8 mouse cellular contexts compared by ENCODE assay signal in genomic region chr12:9052075-9052829, GRCm38 (mm10). TPM values are rescaled to one million over a fixed set of nuclear protein-coding genes. Genes with fewer than 3 reads are reported as not detected.
DNase-seq lines count a peak whose midpoint lies in the region; ATAC-seq and TF ChIP-seq lines count a peak whose summit lies in the region.

No protein-coding gene starts in this region.

- H3K36me3 ChIP-seq in embryonic facial prominence, embryonic 14.5 days (ENCODE audit: control insufficient read depth, insufficient read depth, low read length) = no peaks in the 10 kb centered on the region
- no peaks in the 10 kb centered on the region for H3K36me3 ChIP-seq in kidney, embryonic 15.5 days
- no peaks in the 10 kb centered on the region for H3K36me3 ChIP-seq in myocyte (ENCODE audit: control insufficient read depth, insufficient read depth)

- no peak overlapping the region for H3K9ac ChIP-seq in embryonic facial prominence, embryonic 14.5 days (ENCODE audit: low read depth, low read length)
- no peak overlapping the region for H3K9ac ChIP-seq in kidney, embryonic 15.5 days

- no peak overlapping the region for H3K4me3 ChIP-seq in embryonic facial prominence, embryonic 14.5 days (ENCODE audit: low read depth, low read length)
- H3K4me3 ChIP-seq in kidney, embryonic 15.5 days (replicated peaks) = no peak overlapping the region
- no peak overlapping the region for H3K4me3 ChIP-seq in myocyte

- peak; percentile 91 for DNase-seq in 3T3-L1 (ENCODE audit: low read depth, low spot score)
- peak; percentile 79 to 82 for DNase-seq in adrenal gland, postnatal 36 days
- DNase-seq in embryonic facial prominence, embryonic 14.5 days (ENCODE audit: low spot score) = peak; percentile 87
- DNase-seq in heart, adult 9 months (ENCODE audit: low spot score in 2 of 2) = peak; percentile 68 to 82
- peak; percentile 74 for DNase-seq in liver
- DNase-seq in spleen, postnatal 4 days (ENCODE audit: low spot score in 2 of 2) = peak; percentile 67 to 84

- no peak overlapping the region for H3K4me2 ChIP-seq in embryonic facial prominence, embryonic 14.5 days (ENCODE audit: low read depth, low read length)
- H3K4me2 ChIP-seq in kidney, embryonic 15.5 days = no peak overlapping the region
- no peak overlapping the region for H3K4me2 ChIP-seq in myocyte (ENCODE audit: low read depth)

- 56% methylated on average over 8 of the region's 8 CpGs for WGBS in embryonic facial prominence, embryonic 14.5 days
- WGBS in kidney, embryonic 15.5 days = 59% methylated on average over 8 of the region's 8 CpGs

- no peak overlapping the region for H3ac ChIP-seq in myocyte (ENCODE audit: control insufficient read depth, insufficient read length)

- no peak overlapping the region for H3K27ac ChIP-seq in embryonic facial prominence, embryonic 14.5 days (replicated peaks; ENCODE audit: low read depth, low read length)
- H3K27ac ChIP-seq in kidney, embryonic 15.5 days = no peak overlapping the region

- TF ChIP-seq POLR2A in myocyte (IDR thresholded peaks at IDR 0.05; ENCODE audit: insufficient read length, low read depth) = no peak

- no peaks in the 10 kb centered on the region for H3K79me2 ChIP-seq in myocyte (ENCODE audit: control insufficient read depth, insufficient read depth)

- H3K4me1 ChIP-seq in embryonic facial prominence, embryonic 14.5 days (ENCODE audit: control insufficient read depth, insufficient read depth, low read length) = no peaks in the 10 kb centered on the region
- peaks cover 10% of the 10 kb centered on the region; the same call in 1 of the 2 replicates for H3K4me1 ChIP-seq in kidney, embryonic 15.5 days

- H3K9me3 ChIP-seq in embryonic facial prominence, embryonic 14.5 days (ENCODE audit: control insufficient read depth, low read length) = no peaks in the 10 kb centered on the region
- no peaks in the 10 kb centered on the region for H3K9me3 ChIP-seq in kidney, embryonic 15.5 days (replicated peaks)

- ATAC-seq in embryonic facial prominence, embryonic 14.5 days (ENCODE audit: low read depth) = peak; percentile 85
- ATAC-seq in kidney, embryonic 15.5 days (replicated peaks; ENCODE audit: low FRiP score) = peak; percentile 78

- no peaks in the 10 kb centered on the region for H3K27me3 ChIP-seq in embryonic facial prominence, embryonic 14.5 days (replicated peaks; ENCODE audit: control insufficient read depth, insufficient read depth, low read length)
- no peaks in the 10 kb centered on the region for H3K27me3 ChIP-seq in kidney, embryonic 15.5 days
- no peaks in the 10 kb centered on the region for H3K27me3 ChIP-seq in myocyte (ENCODE audit: control insufficient read depth, insufficient read depth, insufficient read length)

TF ChIP-seq in myocyte, 11 proteins besides CTCF, POLR2A, EP300 and RAD21:
- TF ChIP-seq REST (IDR thresholded peaks at IDR 0.05; ENCODE audit: insufficient read depth, insufficient read length) (no peak), CEBPB (IDR thresholded peaks at IDR 0.05; ENCODE audit: insufficient read depth, poor library complexity, severe bottlenecking) (no peak), TCF3 (IDR thresholded peaks at IDR 0.05; ENCODE audit: insufficient read length, low read depth) (no peak), MAX (IDR thresholded peaks at IDR 0.05; ENCODE audit: low read depth) (no peak), USF1 (IDR thresholded peaks at IDR 0.05; ENCODE audit: low read depth) (no peak), E2F4 (IDR thresholded peaks at IDR 0.05; ENCODE audit: insufficient read depth) (no peak), POLR2AphosphoS2 (IDR thresholded peaks at IDR 0.05; ENCODE audit: insufficient read length, low read depth) (no peak), MYOG (IDR thresholded peaks at IDR 0.05; ENCODE audit: control insufficient read depth in 1 of 3, insufficient read depth in 1 of 3, insufficient read length in 2 of 3, low read depth in 2 of 3) (peak; percentile 31 to 76 (median 35)), MYOD1 (IDR thresholded peaks at IDR 0.05; ENCODE audit: control insufficient read depth in 1 of 3, insufficient read length in 2 of 3, low read depth in 2 of 3) (peak in 2 of 3 experiments; percentile 81 to 84)

RNA-seq across cellular contexts. Expression of gene Ttc32, which starts 22.5 kb away (rescaled TPM):
- total RNA-seq in adrenal gland, postnatal 36 days (2021) = 10 to 100 TPM; 10.7 to 13.5 TPM
- polyA plus RNA-seq in embryonic facial prominence, embryonic 14.5 days (2014; fragmentation: Nextera tagmentation; extraction: Ambion mirVana) = 14.4 and 14.7 TPM in 2 replicates
- polyA plus RNA-seq in kidney, embryonic 15.5 days (2015; fragmentation: Nextera tagmentation; extraction: Ambion mirVana) = 22.6 and 28.7 TPM in 2 replicates
- 4.5 TPM for polyA plus RNA-seq in myocyte (2012; fragmentation: generic; extraction: Trizol)
